Mouse (Mus musculus) frontal cortex, postnatal 14 days (tissue): ENCODE measurements around the gene Srd5a2.

ENCODE experiments used
- DNase-seq, 2 experiments: peaks; one replicate each; pipeline ENCODE4 v3.0.0; 2022; ENCODE audit warnings: low spot score in 2 of 2

Gene Srd5a2

GRCm38 (mm10) chr17:73985936-73986335 is 61.8 kb downstream of the Srd5a2 start:
- no peak for DNase-seq

- DNase-seq = no peak
Measured at GRCm38 (mm10) chr17:73984508-73984907, 63.2 kb downstream of the Srd5a2 start.

- DNase-seq = no peak
Measured at GRCm38 (mm10) chr17:73982871-73983270, 64.8 kb downstream of the Srd5a2 start.

- no peak for DNase-seq
Measured at GRCm38 (mm10) chr17:73976066-73976465, 71.7 kb downstream of the Srd5a2 start.

GRCm38 (mm10) chr17:73972648-73973047 is 75.1 kb downstream of the Srd5a2 start:
- no peak for DNase-seq

- no peak for DNase-seq
Measured at GRCm38 (mm10) chr17:73971291-73971690, 76.4 kb downstream of the Srd5a2 start.

- no peak for DNase-seq
Measured at GRCm38 (mm10) chr17:73970361-73971027, 77.2 kb downstream of the Srd5a2 start.
